ENCODE assay signal across 22 mouse cellular contexts in genomic region chr12:85271843-85272206, GRCm38 (mm10). TPM values are rescaled to one million over a fixed set of nuclear protein-coding genes. Genes with fewer than 3 reads are reported as not detected.
DNase-seq lines count a peak whose midpoint lies in the region; ATAC-seq lines count a peak whose summit lies in the region.
"Had no signal": no experiment of that assay in that cellular context is flagged by ENCODE, and none has a peak within 500 bp of the region (broad histone marks: within the 10 kb centered on the region; RNA-seq: fewer than 3 reads in every experiment).

No protein-coding gene starts in this region.

- no peak for ATAC-seq in CD4-positive, CD25-positive, alpha-beta regulatory T cell, adult 4 months
- ATAC-seq: forebrain, embryonic 13.5 days; hindbrain, embryonic 16.5 days; intestine, embryonic 15.5 days had no signal

- intact Hi-C loops in heart, postnatal 14 days (cut with DNase I) = no loop called here

- DNase-seq in heart, adult 11 months = peak; percentile 92
- DNase-seq in heart, postnatal 14 days = no peak
- DNase-seq in 3134 (ENCODE audit: extremely low read depth, insufficient read length, low spot score) (peak; percentile 58), ES-CJ7 (ENCODE audit: low read depth, low spot score) (peak; percentile 93), adipocyte (ENCODE audit: low spot score) (peak; percentile 50)
- no peak for DNase-seq in frontal cortex, postnatal 36 days (ENCODE audit: low spot score in 2 of 2)
- no peak for DNase-seq in spleen, postnatal 4 days (ENCODE audit: low spot score in 2 of 2)
- DNase-seq: adrenal gland, adult 2 months; cerebellum, adult 11-12 months; cerebellum, postnatal 14 days; gastrocnemius, adult 2 months; kidney, postnatal 4 days; lung, embryonic 14.5 days; midbrain, embryonic 14.5 days; right cerebral cortex, adult 18-20 months; right cerebral cortex, postnatal 4 days; thymus, adult 18-20 months; thymus, postnatal 36 days had no signal

RNA-seq across cellular contexts. Expression of gene Mlh3, which starts 1.4 kb away (rescaled TPM):
- total RNA-seq in heart, postnatal 14 days (2021) = 1 to 10 TPM; 8.3 to 8.6 TPM
- 10 to 100 TPM; 11.9 to 17.2 TPM for polyA plus RNA-seq in CD4-positive, CD25-positive, alpha-beta regulatory T cell, adult 4 months (2017; shearing (Covaris generic))

RNA-seq across cellular contexts. Expression of gene Acyp1, which starts 16.4 kb away (rescaled TPM):
- total RNA-seq in heart, postnatal 14 days (2021) = 10 to 100 TPM; 19.2 to 20.3 TPM
- polyA plus RNA-seq in CD4-positive, CD25-positive, alpha-beta regulatory T cell, adult 4 months (2017; shearing (Covaris generic)) = 10 to 100 TPM; 55.7 to 59.0 TPM

RNA-seq across cellular contexts. Expression of gene Zc2hc1c, which starts 16.6 kb away (rescaled TPM):
- total RNA-seq in heart, postnatal 14 days (2021) = 1 to 10 TPM; 1.5 to 2.2 TPM
- polyA plus RNA-seq in CD4-positive, CD25-positive, alpha-beta regulatory T cell, adult 4 months (2017; shearing (Covaris generic)) = under 1 TPM; 0.39 to 0.65 TPM

RNA-seq across cellular contexts. Expression of gene Eif2b2, which starts 52.5 kb away (rescaled TPM):
- total RNA-seq in heart, postnatal 14 days (2021) = 10 to 100 TPM; 47.0 to 50.4 TPM
- 10 to 100 TPM; 67.3 to 94.7 TPM for polyA plus RNA-seq in CD4-positive, CD25-positive, alpha-beta regulatory T cell, adult 4 months (2017; shearing (Covaris generic))

Comparison
In these comparisons a context has a peak if more than half of its experiments do, and no peak if none do; other contexts are left out.
1. DNase-seq: peak in heart, adult 11 months (single experiment), 3134 (single experiment), ES-CJ7 (single experiment) and adipocyte (single experiment); none in heart, postnatal 14 days (0 of 2), frontal cortex, postnatal 36 days (0 of 2) and spleen, postnatal 4 days (0 of 2).